Mouse (Mus musculus) spleen, adult 18-20 months (tissue): ENCODE results near the gene Gm20075.
"Not testable (repeated sequence)": the region's sequence is repeated elsewhere in the genome, so short reads cannot be mapped to it uniquely, and the experiment has no call there.

Experiments used
- DNase-seq, 2 experiments: peaks; one replicate each; pipeline ENCODE4 v3.0.0; 2022; ENCODE audit warnings: mixed read lengths in 2 of 2

The Gm20075 gene

GRCm38 (mm10) chr13:96081276-96081675, at the start of gene Gm20075:
TSS of gene Gm20075 (minus strand) at chr13:96081376.
- not testable (repeated sequence) for DNase-seq

GRCm38 (mm10) chr13:96129081-96129480, 47.9 kb upstream of the Gm20075 start:
- no peak for DNase-seq

- DNase-seq, result no peak
Observed at GRCm38 (mm10) chr13:96126669-96127068, 45.5 kb upstream of the Gm20075 start.

DNA sequence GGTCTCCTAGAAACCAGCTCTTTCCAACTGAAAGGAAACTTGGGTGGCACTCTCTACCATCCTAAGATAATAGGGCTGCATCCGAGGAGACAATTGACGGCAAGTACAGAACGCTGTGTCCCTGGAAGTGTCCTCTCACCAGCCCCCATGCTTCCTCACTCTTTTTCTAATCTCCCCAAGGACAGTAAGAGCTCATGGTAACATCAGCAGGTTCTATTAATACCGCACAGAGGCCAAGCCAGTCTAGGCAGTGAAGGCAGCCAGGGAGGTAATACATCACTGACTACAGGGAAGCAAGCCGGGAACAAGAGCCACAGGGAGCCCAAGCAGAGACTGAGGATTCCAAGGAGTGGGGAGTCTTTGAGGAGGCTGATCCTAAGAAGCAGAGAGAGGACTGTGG, 43.8 kb upstream of the Gm20075 start:
- no peak for DNase-seq

GRCm38 (mm10) chr13:96112711-96113110, 31.5 kb upstream of the Gm20075 start:
- DNase-seq, result no peak

GRCm38 (mm10) chr13:96110767-96111166, 29.6 kb upstream of the Gm20075 start:
- DNase-seq, result no peak

- no peak for DNase-seq
Observed at GRCm38 (mm10) chr13:96106367-96106766, 25.2 kb upstream of the Gm20075 start.

DNA sequence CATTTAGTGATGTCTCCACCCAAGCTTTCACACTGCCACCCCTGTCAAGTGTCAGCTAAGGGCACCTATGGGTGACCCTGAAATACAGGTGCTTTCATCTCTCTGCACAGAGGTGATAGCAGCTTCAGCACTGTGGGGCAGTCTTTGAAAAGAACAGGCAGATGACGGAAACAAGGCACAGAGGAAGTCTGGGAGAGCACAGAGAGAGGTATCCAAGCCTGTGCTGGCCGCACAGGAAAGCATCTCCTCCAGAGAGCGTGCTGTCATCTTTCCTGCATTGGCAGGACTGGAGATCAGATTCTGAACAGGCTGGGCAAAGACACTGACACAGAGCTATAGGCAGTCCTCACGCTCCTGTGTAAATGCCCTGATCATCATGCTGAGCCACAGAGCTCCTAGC, 9.8 kb upstream of the Gm20075 start:
- no peak for DNase-seq

GRCm38 (mm10) chr13:96085581-96086302, 4.6 kb upstream of the Gm20075 start:
- DNase-seq, result no peak

DNA sequence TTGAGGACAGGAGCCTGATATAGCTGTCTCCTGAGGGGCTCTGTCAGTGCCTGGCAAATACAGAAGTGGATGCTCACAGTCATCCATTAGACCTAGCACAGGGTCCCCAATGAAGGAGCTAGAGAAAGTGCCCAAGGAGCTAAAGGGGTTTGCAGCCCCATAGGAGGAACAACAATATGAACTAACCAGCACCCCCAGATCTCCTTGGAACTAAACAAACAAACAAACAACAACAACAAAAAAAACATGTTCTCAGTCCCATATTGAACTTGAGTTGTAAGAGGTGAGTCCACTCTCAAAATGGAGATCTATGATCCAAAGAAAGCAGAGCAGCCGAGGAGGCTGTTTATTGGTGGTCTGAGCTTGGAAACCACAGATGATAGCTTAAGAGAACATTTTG, 578 bp upstream of the Gm20075 start, which contains the start of gene Gm17190:
TSS of gene Gm17190 (plus strand) at position 301 of the 400 bp plus-strand sequence.
- not testable (repeated sequence) for DNase-seq

- no peak for DNase-seq
Observed at GRCm38 (mm10) chr13:96073555-96073954, 7.6 kb downstream of the Gm20075 start.

DNA sequence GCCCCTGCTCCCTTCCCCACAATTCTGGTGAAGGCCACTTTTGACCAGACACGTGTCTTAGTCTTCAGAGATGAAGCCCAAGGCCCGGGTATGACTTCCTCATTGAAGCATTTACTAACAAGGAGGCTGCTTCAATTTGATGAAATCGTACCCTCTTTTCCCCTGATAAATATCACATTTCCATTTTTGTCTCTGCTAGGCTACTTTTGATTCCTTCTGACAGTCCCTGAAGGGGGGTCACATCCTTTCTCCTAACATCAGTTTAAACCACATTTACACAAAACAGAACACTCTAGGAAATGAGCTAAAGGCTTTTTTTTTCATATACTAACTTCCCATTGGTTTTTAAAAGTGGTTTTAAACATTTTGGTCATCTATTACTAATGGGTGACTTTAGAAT, 28.4 kb downstream of the Gm20075 start:
- no peak for DNase-seq

DNA sequence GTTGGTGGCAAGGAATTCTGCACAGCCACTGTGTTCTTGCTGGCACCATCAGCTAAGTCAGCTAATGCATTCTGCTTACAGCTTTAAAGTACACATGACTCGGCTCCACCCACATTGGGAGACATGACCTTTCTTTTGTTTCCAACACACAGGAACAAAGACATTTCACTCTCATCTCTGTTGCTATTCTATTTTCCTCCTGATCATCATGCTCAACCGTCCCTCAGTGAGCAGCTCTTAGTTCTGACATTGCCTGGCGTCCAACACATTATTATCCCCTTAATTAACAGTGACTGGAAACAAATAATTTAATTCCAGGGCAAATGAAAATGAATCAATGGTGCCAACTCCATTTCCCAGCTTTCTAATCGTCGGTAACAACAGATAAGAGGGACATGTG, 35.8 kb downstream of the Gm20075 start:
- DNase-seq, result no peak

DNA sequence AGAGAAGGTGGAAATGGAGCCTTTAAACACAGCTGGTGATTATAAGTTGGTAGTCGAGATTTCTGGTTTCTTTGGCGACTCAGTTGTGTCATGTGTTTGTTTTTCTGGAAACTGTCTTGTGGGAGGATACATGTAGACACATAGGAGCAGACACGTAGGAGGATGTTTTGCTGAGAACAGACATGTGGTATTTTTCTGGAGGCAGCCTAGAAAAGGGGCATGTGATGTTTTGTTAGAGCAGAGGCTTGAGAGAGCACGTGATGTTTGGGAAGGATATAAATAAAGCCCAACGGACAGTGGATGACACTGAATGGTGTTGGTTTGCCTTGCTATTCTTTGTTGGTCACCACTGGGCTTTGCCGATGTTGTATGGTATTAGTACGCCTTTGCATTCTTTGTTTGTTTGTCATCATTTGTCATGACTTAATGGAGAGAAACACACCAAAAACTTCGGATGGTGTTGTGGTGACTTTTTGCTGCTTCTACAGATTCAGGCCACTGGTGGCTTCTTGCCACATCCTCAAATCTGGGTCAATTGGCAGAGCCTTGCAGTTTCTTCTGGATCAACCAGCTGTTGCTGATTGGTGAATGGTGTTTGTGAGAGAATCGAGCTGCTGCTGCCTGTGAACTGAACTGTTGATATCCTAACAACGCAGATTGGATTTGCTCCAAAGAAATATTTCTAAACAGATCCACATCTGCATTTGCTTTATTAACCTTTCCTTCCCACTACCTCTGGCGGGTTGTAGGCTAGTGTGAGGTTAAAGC, 40.7 kb downstream of the Gm20075 start:
- DNase-seq, result no peak

- DNase-seq, result no peak
Observed at GRCm38 (mm10) chr13:96039536-96039935, 41.6 kb downstream of the Gm20075 start.

DNA sequence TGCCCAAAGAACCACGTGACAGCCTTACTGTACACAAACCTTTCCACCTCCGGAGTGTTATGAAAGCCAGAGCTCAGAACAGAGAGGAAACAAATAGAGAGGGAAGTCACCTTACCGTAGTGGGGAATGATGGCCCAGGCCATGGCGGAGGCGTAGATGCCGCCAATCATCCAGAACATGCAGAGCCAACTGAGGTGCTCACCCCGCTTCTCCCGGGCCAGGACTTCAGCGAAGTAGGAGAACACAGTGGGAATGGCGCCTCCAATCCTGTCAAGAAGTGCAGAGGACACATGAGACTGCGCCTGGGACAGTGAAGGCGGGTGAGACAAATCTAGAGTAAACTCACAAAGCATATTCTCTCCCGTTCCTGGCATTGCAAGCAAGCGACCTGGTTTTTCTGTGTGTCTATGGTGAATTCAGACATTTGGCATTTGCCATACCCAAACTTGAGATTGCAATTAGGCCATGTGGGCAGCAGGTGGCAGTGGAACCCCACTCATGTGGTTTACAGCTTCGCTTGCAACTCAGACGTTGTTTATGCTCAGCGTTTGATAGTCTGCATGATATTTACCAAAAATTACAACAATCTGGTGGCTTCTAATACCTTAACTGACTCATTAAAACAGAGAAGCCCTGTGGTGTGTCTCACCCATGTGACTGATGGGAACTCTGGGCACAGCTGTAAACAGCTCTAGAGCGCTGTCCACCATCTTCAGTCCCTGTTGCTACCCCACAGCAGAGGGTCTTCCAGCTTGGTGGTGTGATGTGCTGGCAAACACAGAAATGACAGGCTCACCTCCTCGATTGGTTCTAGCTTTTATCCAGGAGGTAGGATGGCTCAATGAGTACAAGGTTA, 50.6 kb downstream of the Gm20075 start:
- peak in 1 of 2 experiments; percentile 27 for DNase-seq
